8 mouse cellular contexts compared by ENCODE assay signal in the genomic region with DNA sequence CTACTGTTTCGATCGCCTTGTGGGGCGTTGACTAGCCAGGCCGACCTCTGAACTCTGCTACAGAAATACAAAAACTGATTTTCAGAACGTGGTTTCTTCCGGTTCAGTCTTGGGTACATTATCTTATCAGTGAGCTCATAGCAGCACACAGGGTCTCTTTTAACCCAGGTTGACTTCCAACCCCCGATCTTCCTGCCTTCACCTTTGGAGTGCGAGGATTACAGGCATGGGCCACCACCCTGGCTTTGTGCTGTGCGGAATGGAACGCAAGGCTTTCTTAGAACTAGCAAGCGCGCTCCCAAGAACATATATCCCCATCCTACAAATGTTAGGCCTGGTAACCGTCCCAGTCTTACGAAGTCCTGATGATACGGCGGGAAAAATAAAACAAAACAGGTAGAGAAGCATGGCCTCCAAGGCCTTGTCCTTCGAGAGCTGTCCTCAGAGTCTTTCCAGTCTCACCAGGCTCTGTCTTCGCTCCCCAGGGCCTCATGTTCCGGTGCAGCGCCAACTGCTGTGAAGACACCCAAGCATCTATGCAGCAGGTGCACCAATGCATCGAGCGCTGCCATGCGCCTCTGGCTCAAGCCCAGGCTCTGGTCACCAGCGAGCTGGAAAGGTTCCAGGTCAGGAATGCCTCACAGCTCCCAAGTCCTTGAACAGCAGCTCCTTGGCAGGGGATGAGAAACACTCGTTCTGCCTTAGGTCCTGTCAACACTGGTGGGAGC. TPM values are rescaled to one million over a fixed set of nuclear protein-coding genes. Genes with fewer than 3 reads are reported as not detected.
DNase-seq lines count a peak whose midpoint lies in the region; ATAC-seq and TF ChIP-seq lines count a peak whose summit lies in the region.

No protein-coding gene starts in this region.

- no peak overlapping the region; the same call in 1 of the 2 replicates for H3K27ac ChIP-seq in forebrain, embryonic 11.5 days (ENCODE audit: low read depth, low read length)
- peak overlapping the region; percentile 67 for H3K27ac ChIP-seq in hindbrain, embryonic 12.5 days
- peak overlapping the region; percentile 95 for H3K27ac ChIP-seq in left cerebral cortex, adult 2 months
- peak overlapping the region; percentile 81 for H3K27ac ChIP-seq in stomach, embryonic 14.5 days (ENCODE audit: low read length)

- H3K4me2 ChIP-seq in forebrain, embryonic 11.5 days (ENCODE audit: low read depth, low read length, severe bottlenecking), result peak overlapping the region; percentile 90
- H3K4me2 ChIP-seq in hindbrain, embryonic 12.5 days (replicated peaks), result peak overlapping the region; percentile 86
- H3K4me2 ChIP-seq in stomach, embryonic 14.5 days (replicated peaks; ENCODE audit: low read depth, low read length), result peak overlapping the region; percentile 94

- no peak for TF ChIP-seq CTCF in G1E (IDR thresholded peaks at IDR 0.05; ENCODE audit: low read depth, low read length)
- no peak for TF ChIP-seq CTCF in left cerebral cortex, adult 2 months (IDR thresholded peaks at IDR 0.05)

- H3K4me3 ChIP-seq in G1E (ENCODE audit: low read depth, low read length), result peak overlapping the region; percentile 93
- peak overlapping the region; percentile 66 for H3K4me3 ChIP-seq in forebrain, embryonic 11.5 days (ENCODE audit: low read depth, low read length)
- peak overlapping the region; percentile 65 for H3K4me3 ChIP-seq in hindbrain, embryonic 12.5 days
- H3K4me3 ChIP-seq in left cerebral cortex, adult 2 months, result peak overlapping the region; percentile 60
- H3K4me3 ChIP-seq in stomach, embryonic 14.5 days (ENCODE audit: low read depth, low read length), result peak overlapping the region; percentile 74

- H3K27me3 ChIP-seq in G1E (ENCODE audit: insufficient read depth, low read length), result peaks cover 9% of the 10 kb centered on the region
- no peaks in the 10 kb centered on the region for H3K27me3 ChIP-seq in forebrain, embryonic 11.5 days (ENCODE audit: control insufficient read depth, insufficient read depth, low read length)
- no peaks in the 10 kb centered on the region for H3K27me3 ChIP-seq in hindbrain, embryonic 12.5 days
- no peaks in the 10 kb centered on the region for H3K27me3 ChIP-seq in stomach, embryonic 14.5 days (ENCODE audit: control insufficient read depth, insufficient read depth, low read length)

- intact Hi-C loops in left cerebral cortex, adult 2 months (cut with DNase I), result no loop called here

- WGBS in forebrain, embryonic 11.5 days, result 49% methylated on average over 25 of the region's 25 CpGs
- WGBS in hindbrain, embryonic 12.5 days, result 46% methylated on average over 25 of the region's 25 CpGs
- WGBS in stomach, embryonic 14.5 days, result 39% methylated on average over 25 of the region's 25 CpGs

- no peak for DNase-seq in G1E (ENCODE audit: low spot score)
- peak; percentile 88 to 89 for DNase-seq in adrenal gland, postnatal 36 days
- DNase-seq in forebrain, embryonic 11.5 days (ENCODE audit: low spot score), result peak; percentile 59
- DNase-seq in left cerebral cortex, adult 2 months (ENCODE audit: extremely low spot score in 1 of 2, low spot score in 2 of 2), result peak; percentile 30 to 34
- peak; percentile 32 for DNase-seq in lung, postnatal 14 days

- no peaks in the 10 kb centered on the region; the same call in 1 of the 2 replicates for H3K9me3 ChIP-seq in G1E (replicated peaks)
- H3K9me3 ChIP-seq in forebrain, embryonic 11.5 days (ENCODE audit: control insufficient read depth, low read length), result no peaks in the 10 kb centered on the region
- H3K9me3 ChIP-seq in hindbrain, embryonic 12.5 days (replicated peaks), result no peaks in the 10 kb centered on the region
- H3K9me3 ChIP-seq in stomach, embryonic 14.5 days (ENCODE audit: control insufficient read depth, low read depth, low read length), result no peaks in the 10 kb centered on the region

- peak overlapping the region; percentile 90 for H3K9ac ChIP-seq in forebrain, embryonic 11.5 days (ENCODE audit: low read length)
- H3K9ac ChIP-seq in hindbrain, embryonic 12.5 days, result peak overlapping the region; percentile 75
- peak overlapping the region; percentile 73 for H3K9ac ChIP-seq in stomach, embryonic 14.5 days (replicated peaks; ENCODE audit: low read depth, low read length)

- peaks cover 51% of the 10 kb centered on the region for H3K4me1 ChIP-seq in G1E (ENCODE audit: insufficient read depth, low read depth, low read length)
- peaks cover 6% of the 10 kb centered on the region for H3K4me1 ChIP-seq in forebrain, embryonic 11.5 days (replicated peaks; ENCODE audit: control insufficient read depth, insufficient read depth, low read length)
- H3K4me1 ChIP-seq in hindbrain, embryonic 12.5 days, result peaks cover 14% of the 10 kb centered on the region
- peaks cover 6% of the 10 kb centered on the region for H3K4me1 ChIP-seq in stomach, embryonic 14.5 days (ENCODE audit: control insufficient read depth, insufficient read depth, low read length)

- no peak for ATAC-seq in G1E (ENCODE audit: extremely low read depth, insufficient number of reproducible peaks, low FRiP score, poor library complexity, severe bottlenecking)
- ATAC-seq in forebrain, embryonic 11.5 days (replicated peaks; ENCODE audit: low FRiP score), result 0 out of 2 replicates have a peak, but pooled peaks have one; percentile 11
- ATAC-seq in hindbrain, embryonic 12.5 days (ENCODE audit: low FRiP score), result no peak; the same call in 1 of the 2 replicates
- ATAC-seq in stomach, embryonic 14.5 days (ENCODE audit: insufficient number of reproducible peaks, insufficient read depth, low FRiP score, low read depth), result no peak; the same call in 1 of the 2 replicates
- no peak for ATAC-seq in CD4-positive, CD25-positive, alpha-beta regulatory T cell, adult 4 months

- H3K36me3 ChIP-seq in G1E (replicated peaks), result peaks cover 31% of the 10 kb centered on the region
- no peaks in the 10 kb centered on the region for H3K36me3 ChIP-seq in forebrain, embryonic 11.5 days (ENCODE audit: control insufficient read depth, insufficient read depth, low read length)
- peaks cover 13% of the 10 kb centered on the region; the same call in 1 of the 2 replicates for H3K36me3 ChIP-seq in hindbrain, embryonic 12.5 days
- H3K36me3 ChIP-seq in stomach, embryonic 14.5 days (ENCODE audit: control insufficient read depth, insufficient read depth, low read length), result no peaks in the 10 kb centered on the region

RNA-seq across cellular contexts. Expression of gene Fam136a, which starts 0.8 kb away (rescaled TPM):
- 62.0 and 73.4 TPM in 2 replicates for total RNA-seq in G1E (2014; fragmentation: Nextera tagmentation)
- total RNA-seq in G1E (2017), result 121 and 127 TPM in 2 replicates
- 35.5 and 39.5 TPM in 2 replicates for polyA plus RNA-seq in G1E (2012)
- total RNA-seq in adrenal gland, postnatal 36 days (2021), result 100 to 1,000 TPM in 1 of 2 experiments, 10 to 100 TPM in 1; 70.1 to 117 TPM
- polyA plus RNA-seq in forebrain, embryonic 11.5 days (2014; fragmentation: Nextera tagmentation; extraction: Ambion mirVana), result 164 and 168 TPM in 2 replicates
- polyA plus RNA-seq in hindbrain, embryonic 12.5 days (2016; fragmentation: Nextera tagmentation; extraction: Ambion mirVana), result 107 and 116 TPM in 2 replicates
- total RNA-seq in left cerebral cortex, adult 2 months (2021), result 10 to 100 TPM; 21.3 to 21.8 TPM
- 123 and 138 TPM in 2 replicates for polyA plus RNA-seq in stomach, embryonic 14.5 days (2014; fragmentation: Nextera tagmentation; extraction: Ambion mirVana)
- 10 to 100 TPM; 56.6 to 65.9 TPM for polyA plus RNA-seq in CD4-positive, CD25-positive, alpha-beta regulatory T cell, adult 4 months (2017; shearing (Covaris generic))

RNA-seq across cellular contexts. Expression of gene Snrpg, which starts 4.8 kb away (rescaled TPM):
- total RNA-seq in G1E (2014; fragmentation: Nextera tagmentation), result 114 and 123 TPM in 2 replicates
- total RNA-seq in G1E (2017), result 111 and 130 TPM in 2 replicates
- 24.8 and 25.1 TPM in 2 replicates for polyA plus RNA-seq in G1E (2012)
- 100 to 1,000 TPM; 202 to 467 TPM for total RNA-seq in adrenal gland, postnatal 36 days (2021)
- polyA plus RNA-seq in forebrain, embryonic 11.5 days (2014; fragmentation: Nextera tagmentation; extraction: Ambion mirVana), result 775 and 792 TPM in 2 replicates
- polyA plus RNA-seq in hindbrain, embryonic 12.5 days (2016; fragmentation: Nextera tagmentation; extraction: Ambion mirVana), result 394 and 521 TPM in 2 replicates
- total RNA-seq in left cerebral cortex, adult 2 months (2021), result 10 to 100 TPM; 54.8 to 61.9 TPM
- 676 and 802 TPM in 2 replicates for polyA plus RNA-seq in stomach, embryonic 14.5 days (2014; fragmentation: Nextera tagmentation; extraction: Ambion mirVana)
- 100 to 1,000 TPM; 319 to 477 TPM for polyA plus RNA-seq in CD4-positive, CD25-positive, alpha-beta regulatory T cell, adult 4 months (2017; shearing (Covaris generic))

RNA-seq across cellular contexts. Expression of gene Pcyox1, which starts 30.7 kb away (rescaled TPM):
- total RNA-seq in G1E (2014; fragmentation: Nextera tagmentation) (55.5 and 72.3 TPM in 2 replicates), G1E (2017) (31.4 and 44.7 TPM in 2 replicates)
- polyA plus RNA-seq in G1E (2012), result 41.4 and 44.9 TPM in 2 replicates
- 100 to 1,000 TPM; 139 to 253 TPM for total RNA-seq in adrenal gland, postnatal 36 days (2021)
- polyA plus RNA-seq in forebrain, embryonic 11.5 days (2014; fragmentation: Nextera tagmentation; extraction: Ambion mirVana), result 94.8 and 95.3 TPM in 2 replicates
- 123 and 125 TPM in 2 replicates for polyA plus RNA-seq in hindbrain, embryonic 12.5 days (2016; fragmentation: Nextera tagmentation; extraction: Ambion mirVana)
- total RNA-seq in left cerebral cortex, adult 2 months (2021), result 100 to 1,000 TPM; 105 to 115 TPM
- 102 TPM in 2 replicates for polyA plus RNA-seq in stomach, embryonic 14.5 days (2014; fragmentation: Nextera tagmentation; extraction: Ambion mirVana)
- polyA plus RNA-seq in CD4-positive, CD25-positive, alpha-beta regulatory T cell, adult 4 months (2017; shearing (Covaris generic)), result 10 to 100 TPM in 1 of 2 experiments, 1 to 10 TPM in 1; 8.5 to 10.4 TPM

RNA-seq across cellular contexts. Expression of gene Tia1, which starts 37.7 kb away (rescaled TPM):
- total RNA-seq in G1E (2014; fragmentation: Nextera tagmentation) (141 and 165 TPM in 2 replicates), G1E (2017) (82.2 and 84.0 TPM in 2 replicates)
- polyA plus RNA-seq in G1E (2012), result 20.1 and 25.4 TPM in 2 replicates
- 10 to 100 TPM; 36.2 to 53.6 TPM for total RNA-seq in adrenal gland, postnatal 36 days (2021)
- polyA plus RNA-seq in forebrain, embryonic 11.5 days (2014; fragmentation: Nextera tagmentation; extraction: Ambion mirVana), result 271 and 307 TPM in 2 replicates
- 349 and 355 TPM in 2 replicates for polyA plus RNA-seq in hindbrain, embryonic 12.5 days (2016; fragmentation: Nextera tagmentation; extraction: Ambion mirVana)
- 100 to 1,000 TPM; 117 to 119 TPM for total RNA-seq in left cerebral cortex, adult 2 months (2021)
- polyA plus RNA-seq in stomach, embryonic 14.5 days (2014; fragmentation: Nextera tagmentation; extraction: Ambion mirVana), result 236 and 245 TPM in 2 replicates
- polyA plus RNA-seq in CD4-positive, CD25-positive, alpha-beta regulatory T cell, adult 4 months (2017; shearing (Covaris generic)), result 100 to 1,000 TPM; 117 to 139 TPM

Comparison
In these comparisons a context has a peak if more than half of its experiments do, and no peak if none do; other contexts are left out.
1. RNA of gene Snrpg, which starts 4.8 kb away (polyA plus RNA-seq): 676 to 802 TPM in stomach, embryonic 14.5 days, 775 to 792 TPM in forebrain, embryonic 11.5 days, 394 to 521 TPM in hindbrain, embryonic 12.5 days and 319 to 477 TPM in CD4-positive, CD25-positive, alpha-beta regulatory T cell, adult 4 months; 24.8 to 25.1 TPM in G1E; every median in the first group is over 10 times any median in the second.
2. Peak in every context shown above with its lines, with median percentiles within 50 percentile points of each other: H3K4me3 ChIP-seq, H3K4me2 ChIP-seq and H3K9ac ChIP-seq.